Mouse (Mus musculus) thymus, postnatal 25 days (tissue): ENCODE data around the gene Spats1.

ENCODE experiments used
- DNase-seq: peaks from one replicate; pipeline ENCODE4 v3.0.0; 2022

Gene Spats1

DNA sequence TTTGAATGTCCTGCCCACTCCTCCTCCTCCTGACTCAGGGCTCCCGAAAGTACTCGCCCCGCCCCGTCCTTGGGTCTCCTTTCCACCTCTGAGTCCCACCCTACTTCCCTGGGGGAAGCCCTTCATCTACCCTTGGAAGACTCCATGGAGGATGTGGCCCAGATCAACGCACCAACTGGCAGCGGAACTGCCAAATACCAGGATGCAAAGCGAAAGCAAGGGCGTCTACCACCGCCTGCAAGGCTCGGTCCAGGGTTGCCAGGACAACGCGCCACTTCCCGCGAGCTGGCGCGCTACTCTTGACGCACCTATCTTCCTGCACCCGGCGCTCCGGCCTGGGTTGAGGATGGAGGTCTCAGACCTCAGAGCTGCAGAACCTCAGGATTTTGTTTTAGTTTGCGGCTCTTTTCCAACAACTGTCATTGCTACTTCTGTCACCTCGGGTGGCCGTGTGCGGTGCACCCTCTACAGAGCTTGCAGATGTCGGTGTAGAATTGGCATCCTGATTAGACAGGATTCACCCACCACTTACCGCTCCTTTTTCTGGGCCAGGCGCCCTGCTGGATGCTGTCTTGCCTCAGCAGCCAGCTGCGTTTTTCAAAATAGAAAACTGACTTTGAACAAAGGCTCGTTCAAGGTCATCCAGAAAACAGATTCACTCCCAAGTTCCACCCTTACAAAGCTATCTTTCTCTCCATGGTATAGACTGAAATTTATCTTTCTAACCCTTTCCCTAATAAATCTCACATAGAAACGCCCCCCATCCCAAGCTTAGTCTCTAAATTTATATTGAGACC lies at the start of gene Spats1:
Spats1 (minus strand) TSS at position 747 of the 797 bp plus-strand sequence.
- peak; percentile 73 for DNase-seq

- DNase-seq = no peak
Observed at GRCm38 (mm10) chr17:45524961-45525360, 49.7 kb upstream of the Spats1 start.

DNA sequence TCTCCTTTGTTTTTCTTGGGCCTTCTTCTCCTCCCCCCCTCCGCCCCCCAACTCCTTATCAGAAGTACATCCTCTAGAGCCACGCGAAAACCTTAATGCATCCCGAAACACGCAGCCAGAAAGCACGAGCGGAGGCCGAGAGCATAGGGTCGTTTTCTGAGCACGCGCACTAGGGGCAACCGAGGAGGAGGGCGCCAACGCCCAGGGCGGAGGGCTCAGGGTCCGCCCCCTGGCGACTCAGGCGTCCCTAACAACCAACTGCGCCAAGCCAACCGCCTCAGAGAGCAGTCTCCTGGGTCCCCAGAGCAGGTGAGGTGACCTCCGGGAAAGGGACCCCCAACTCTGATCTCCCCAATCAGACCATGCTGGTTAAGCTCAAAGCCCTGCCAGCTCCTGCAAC lies 48.0 kb upstream of the Spats1 start, which contains the start of gene Tcte1:
Tcte1 (plus strand) TSS at position 172 of the 400 bp plus-strand sequence.
- peak; percentile 62 for DNase-seq

- no peak for DNase-seq
Observed at GRCm38 (mm10) chr17:45520136-45520535, 44.9 kb upstream of the Spats1 start.

- no peak for DNase-seq
Observed at GRCm38 (mm10) chr17:45518766-45519475, 43.7 kb upstream of the Spats1 start.

GRCm38 (mm10) chr17:45517549-45518215 lies 42.5 kb upstream of the Spats1 start:
- no peak for DNase-seq

GRCm38 (mm10) chr17:45517135-45517534 lies 41.9 kb upstream of the Spats1 start:
- DNase-seq = no peak

- DNase-seq = peak; percentile 79
Observed at GRCm38 (mm10) chr17:45516488-45516887, 41.3 kb upstream of the Spats1 start.

GRCm38 (mm10) chr17:45515806-45516205 lies 40.6 kb upstream of the Spats1 start:
- no peak for DNase-seq

GRCm38 (mm10) chr17:45515204-45515726 lies 40.0 kb upstream of the Spats1 start:
- no peak for DNase-seq

- DNase-seq = no peak
Observed at GRCm38 (mm10) chr17:45511757-45512156, 36.5 kb upstream of the Spats1 start.

- DNase-seq = no peak
Observed at GRCm38 (mm10) chr17:45510871-45511270, 35.7 kb upstream of the Spats1 start.

DNA sequence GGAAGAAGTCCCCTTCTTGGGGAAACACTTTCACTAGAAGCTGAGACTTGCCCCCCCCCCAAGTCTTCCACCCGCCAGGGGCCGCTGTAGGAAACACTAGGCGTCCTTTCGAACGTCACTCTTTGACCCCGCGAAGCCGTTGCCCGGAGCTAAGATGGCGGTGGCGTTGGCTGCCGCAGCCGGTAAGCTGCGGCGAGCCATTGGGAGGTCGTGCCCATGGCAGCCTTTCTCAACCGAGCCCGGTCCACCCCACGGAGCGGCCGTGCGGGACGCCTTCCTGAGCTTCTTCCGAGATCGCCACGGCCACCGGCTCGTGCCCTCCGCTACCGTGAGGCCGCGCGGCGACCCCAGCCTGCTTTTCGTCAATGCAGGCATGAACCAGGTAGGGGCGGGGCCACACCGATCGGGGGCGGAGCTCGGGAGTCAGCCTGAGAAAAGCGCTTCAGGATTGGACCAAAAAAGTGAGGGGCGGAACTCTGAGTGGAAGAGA lies 31.5 kb upstream of the Spats1 start, which contains the start of gene Aars2:
Aars2 (plus strand) TSS at position 142 of the 490 bp plus-strand sequence.
- DNase-seq = peak; percentile 97

GRCm38 (mm10) chr17:45505941-45506465 lies 30.8 kb upstream of the Spats1 start:
- DNase-seq = no peak

DNA sequence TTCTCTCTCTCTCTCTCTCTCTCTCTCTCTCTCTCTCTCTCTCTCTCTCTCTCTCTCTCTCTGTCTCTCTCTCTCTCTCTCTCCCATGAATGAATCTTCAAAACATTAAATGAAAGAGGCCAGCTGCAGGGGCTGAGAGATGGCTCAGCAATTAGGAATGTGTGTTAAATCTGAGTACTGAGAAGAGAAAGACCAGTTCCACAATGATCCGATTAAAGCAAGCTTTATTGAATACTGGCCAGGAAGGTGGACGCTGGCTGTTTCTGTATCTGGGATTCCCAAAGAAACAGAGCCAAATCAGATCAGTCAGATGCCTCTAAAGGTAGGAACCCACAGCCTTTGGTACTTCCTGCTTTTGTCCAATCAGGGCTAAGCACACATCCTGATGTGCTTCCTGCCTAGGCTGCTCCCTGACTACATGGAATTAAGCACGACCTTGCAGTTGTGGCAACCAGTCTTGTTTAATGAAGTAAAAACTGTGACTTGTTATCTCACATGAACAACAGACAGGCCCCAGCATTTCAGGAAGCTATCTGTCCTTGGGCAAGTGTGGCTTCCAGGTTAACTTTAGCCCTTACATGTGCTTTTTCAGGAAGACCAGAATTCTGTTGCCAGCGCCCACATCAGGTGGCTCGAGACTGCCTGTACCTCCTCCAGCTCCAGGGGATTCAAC lies 28.2 kb upstream of the Spats1 start:
- no peak for DNase-seq

GRCm38 (mm10) chr17:45502324-45502723 lies 27.1 kb upstream of the Spats1 start:
- DNase-seq = peak; percentile 46

DNA sequence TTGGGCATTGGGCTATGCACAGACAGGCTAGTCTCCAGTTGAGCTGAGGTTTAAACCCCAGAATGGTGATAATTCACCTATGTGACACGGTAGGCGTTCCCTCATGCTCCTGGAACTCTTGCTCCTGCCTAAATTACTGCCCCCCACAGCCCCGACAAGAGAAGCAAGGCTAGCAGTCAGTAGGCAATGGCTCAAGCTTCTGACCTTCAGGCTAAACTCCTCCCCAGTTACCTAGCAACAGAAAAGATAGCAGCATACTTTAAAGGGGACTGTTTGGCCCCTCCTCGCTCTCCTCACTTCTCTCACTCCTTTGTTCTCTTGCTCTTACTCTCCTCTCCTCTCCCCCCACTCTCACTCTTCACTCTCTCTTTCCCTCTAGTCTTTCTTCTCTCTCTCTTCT lies 25.8 kb upstream of the Spats1 start:
- DNase-seq = no peak

DNA sequence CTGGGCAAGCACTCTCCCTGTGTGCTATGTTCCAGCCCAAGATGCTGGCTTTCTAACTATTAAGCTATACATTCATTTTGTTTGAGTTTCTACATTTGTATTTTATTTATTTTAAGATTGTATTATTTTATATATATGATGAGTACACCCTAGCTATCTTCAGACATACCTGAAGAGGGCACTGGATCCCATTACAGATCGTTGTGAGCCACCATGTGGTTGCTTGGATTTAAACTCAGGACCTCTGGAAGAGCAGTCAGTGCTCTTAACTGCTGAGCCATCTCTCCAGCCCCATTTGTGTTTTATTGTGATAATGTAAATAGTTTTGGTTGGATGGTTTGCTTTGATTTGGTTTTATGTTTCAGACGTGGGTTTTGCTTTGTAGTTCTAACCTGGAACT lies 24.3 kb upstream of the Spats1 start:
- no peak for DNase-seq

GRCm38 (mm10) chr17:45498397-45498796 lies 23.2 kb upstream of the Spats1 start:
- DNase-seq = no peak

GRCm38 (mm10) chr17:45495398-45495797 lies 20.2 kb upstream of the Spats1 start:
- no peak for DNase-seq

- no peak for DNase-seq
Observed at GRCm38 (mm10) chr17:45490532-45491154, 15.4 kb upstream of the Spats1 start.

DNA sequence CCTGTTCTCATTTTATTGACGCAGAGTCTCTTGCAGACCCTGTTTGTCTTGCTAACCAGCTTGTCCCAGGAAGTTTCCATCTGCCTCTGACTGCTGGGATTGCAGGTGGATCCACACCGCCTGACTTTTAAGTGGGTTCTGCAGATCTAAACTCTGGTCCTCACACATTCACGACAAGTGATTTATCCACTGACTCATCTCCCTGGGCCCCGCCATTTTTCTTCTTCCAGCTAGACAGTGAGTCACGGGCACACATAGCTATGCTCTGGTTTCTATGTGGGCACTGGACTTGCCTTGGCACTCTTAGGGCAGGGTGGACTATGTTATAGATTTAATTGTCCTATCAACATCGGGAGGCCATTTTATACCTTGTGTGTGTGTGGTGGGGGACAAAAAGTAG lies 14.5 kb upstream of the Spats1 start:
- no peak for DNase-seq
